Mouse (Mus musculus) neural tube, embryonic 10.5 days (tissue): ENCODE data around the gene Ttc25.
"Not testable (repeated sequence)": the region's sequence is repeated elsewhere in the genome, so short reads cannot be mapped to it uniquely, and the experiment has no call there.

Experiments used
- DNase-seq: peaks from one replicate; pipeline ENCODE4 v3.0.0-alpha.2; 2017; ENCODE audit warnings: low spot score; ENCODE audit errors: extremely low spot score

Ttc25 gene

DNA sequence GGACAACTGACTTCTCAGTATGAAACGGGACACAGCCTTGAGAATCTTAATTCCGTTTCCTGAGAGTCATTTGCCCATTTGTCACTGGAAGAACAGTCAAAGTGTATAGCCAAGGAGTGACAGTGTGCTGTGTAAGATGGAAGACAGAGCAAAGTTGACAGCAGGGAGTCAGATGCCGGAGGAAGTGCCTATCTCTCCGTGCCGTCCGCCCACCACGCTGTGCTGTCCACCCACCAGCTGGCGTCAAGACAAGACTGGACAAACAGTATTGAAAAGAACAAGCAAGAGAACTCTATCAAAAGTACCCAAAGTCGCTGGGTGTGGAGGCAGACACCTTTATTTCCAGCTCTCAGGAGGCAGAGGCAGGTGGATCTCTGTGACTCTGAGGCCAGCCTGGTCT is 57.7 kb downstream of the Ttc25 start:
- DNase-seq: no peak

DNA sequence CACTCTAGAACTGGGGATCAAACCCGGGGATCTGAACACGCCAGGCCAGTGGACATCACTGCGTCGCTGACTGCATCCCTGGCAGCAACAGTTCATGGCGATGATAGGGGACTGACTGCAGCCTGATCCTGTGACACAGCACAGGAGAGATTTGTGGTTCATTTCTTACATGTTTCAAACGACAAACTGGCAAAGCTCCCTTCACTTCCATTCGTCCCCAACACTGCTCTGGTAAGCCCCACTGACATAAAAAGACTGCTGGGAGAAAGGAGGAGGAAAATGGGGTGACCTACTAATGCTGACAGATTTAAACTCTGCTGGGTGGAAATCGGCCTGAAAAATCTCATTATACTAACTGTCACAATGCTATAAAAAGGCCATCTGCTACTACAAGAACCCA is 58.4 kb downstream of the Ttc25 start:
- DNase-seq: no peak

DNA sequence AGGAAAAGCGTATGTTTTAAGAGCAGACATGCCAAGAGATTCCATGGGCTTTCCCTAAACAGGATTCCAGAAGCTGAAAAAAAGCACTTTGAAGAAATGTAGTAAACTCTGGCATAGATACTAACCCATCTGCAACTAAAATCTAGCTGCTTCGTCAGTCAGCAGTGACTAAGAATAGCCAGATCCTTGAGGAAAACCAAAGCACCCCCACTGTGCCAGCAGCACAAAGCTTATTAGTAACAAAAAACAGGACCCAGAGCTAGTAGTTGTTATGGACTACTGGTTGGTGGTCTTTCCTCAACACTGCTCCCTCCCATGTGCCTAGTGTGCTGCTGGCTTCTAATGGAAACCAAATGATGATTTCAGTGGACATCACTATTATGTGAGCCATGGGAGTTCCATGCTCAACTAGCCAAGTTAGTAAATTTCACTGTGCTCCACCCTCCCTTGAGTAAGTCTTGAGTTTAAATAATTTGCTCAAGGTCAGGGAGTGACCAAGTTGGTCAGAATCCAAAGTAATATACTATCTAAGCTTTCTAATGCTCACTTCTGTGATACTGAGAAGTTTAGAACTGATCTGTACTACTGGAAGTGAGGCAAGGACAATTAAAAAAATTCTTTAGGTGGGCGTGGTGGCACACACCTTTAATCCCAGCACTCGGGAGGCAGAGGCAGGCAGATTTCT is 59.1 kb downstream of the Ttc25 start:
- no peak for DNase-seq

DNA sequence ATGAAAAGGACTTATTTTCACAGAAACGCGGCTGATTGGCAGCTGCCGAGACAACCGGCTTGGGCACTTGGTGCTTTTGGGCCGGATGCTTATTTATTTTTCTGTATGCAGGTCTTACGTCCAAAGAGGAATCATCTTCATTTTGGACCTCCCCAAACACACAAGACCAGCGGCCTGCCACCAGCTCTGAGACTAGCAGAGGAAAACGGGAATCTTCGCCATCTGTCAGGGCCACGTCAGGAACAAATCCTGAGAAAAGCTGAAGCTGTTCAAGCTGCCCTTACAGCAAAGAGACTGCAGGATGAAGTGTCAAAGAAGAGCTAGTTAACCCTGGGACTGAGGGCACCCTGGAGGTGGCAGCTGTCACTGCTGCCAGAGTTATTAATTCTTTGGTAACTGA is 60.0 kb downstream of the Ttc25 start:
- DNase-seq: no peak

DNA sequence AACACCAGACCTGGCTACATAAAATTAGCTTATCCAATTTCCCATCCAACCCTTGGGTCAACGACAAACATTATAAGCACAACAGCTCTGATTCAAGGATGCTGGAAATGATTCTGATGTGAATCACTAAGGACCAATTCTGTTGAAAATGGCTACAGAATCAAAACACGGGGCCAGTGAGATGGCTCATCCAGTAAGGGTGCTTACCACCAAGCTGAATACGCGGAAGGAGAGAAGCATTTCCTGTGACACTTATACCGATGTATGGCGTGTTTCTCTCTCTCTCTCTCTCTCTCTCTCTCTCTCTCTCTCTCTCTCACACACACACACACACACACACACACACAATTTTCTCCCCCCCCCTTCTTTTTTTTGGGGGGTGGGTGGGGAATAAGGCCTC is 61.7 kb downstream of the Ttc25 start:
- no peak for DNase-seq

DNA sequence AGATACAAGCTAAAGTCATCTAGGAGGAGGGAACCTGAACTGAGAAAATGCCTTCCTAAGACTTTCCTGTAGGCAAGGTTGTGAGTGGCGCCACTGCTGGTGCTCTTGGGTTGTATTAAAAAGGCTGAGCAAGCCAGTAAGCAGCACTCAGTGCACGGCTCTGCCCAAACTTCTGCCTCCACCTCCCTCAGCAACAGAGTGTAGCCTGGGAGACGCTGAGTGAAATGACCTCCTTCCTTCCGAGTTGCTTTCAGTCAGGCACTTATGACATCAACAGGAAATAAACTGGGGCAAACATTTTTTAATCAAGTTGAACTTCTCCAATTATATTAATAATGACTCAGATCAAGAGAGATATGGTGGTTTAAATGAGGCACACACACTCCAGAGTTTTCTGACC is 63.4 kb downstream of the Ttc25 start:
- DNase-seq: no peak

DNA sequence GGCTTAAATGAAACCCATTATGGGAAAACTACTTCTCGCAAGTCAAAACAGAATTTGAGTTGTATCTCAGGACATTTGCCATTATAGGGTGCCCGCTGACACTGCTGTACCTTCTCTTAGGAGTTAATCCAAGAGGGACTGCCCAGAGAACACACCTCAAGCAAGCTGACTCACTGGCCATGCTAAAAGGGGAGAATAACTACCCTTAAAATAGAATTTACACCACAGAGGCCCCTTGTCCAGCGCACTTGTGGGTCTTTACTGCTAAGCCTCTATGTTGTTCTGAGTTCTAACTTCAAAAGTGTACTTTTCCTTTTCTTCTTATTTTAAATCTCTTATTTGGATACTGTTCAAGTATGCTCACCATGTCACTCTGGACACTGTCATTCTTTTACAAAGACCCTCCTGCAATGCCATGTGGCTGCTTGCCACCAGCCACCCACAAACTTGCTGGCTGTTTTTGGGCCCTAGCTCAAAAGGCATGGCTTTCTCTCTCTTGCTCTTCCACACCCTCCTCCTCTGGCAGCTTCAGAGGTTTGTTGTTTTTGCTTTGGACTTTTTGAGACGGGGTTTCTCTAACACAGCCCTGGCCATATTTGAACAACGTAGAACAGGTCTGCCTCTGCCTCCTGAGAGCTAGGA is 64.1 kb downstream of the Ttc25 start:
- no peak for DNase-seq

DNA sequence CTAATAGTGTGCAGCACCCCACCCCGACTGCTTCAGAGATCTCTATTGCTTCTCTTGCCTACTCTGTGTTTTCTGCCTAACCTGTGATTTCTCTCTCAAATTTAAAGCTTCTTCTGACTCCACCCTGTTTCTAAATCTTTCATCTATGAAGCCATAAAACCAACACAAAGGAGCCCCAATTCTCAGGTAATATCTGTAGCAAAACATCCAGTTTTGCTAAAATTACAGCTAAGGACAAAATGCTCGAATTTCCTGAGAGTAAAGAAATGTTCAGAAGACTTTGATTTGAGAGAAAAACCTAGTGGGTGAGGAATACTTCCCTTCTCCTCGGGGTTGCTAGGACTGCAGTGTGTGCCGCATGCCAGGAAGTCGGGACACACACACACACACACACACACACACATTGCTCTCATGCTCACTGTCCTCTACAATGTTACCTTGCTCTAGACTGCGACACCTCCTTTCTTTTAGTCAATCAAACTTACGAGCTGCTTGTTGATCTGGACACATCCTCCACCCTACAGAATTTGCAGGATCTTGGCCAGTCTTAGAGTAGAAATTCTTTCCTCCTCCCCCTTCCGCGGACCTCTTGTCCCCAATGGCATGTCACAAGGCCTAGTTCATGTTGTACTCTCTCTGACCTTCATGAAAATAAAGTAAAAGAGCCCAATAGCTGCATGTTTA is 64.7 kb downstream of the Ttc25 start:
- DNase-seq: no peak

DNA sequence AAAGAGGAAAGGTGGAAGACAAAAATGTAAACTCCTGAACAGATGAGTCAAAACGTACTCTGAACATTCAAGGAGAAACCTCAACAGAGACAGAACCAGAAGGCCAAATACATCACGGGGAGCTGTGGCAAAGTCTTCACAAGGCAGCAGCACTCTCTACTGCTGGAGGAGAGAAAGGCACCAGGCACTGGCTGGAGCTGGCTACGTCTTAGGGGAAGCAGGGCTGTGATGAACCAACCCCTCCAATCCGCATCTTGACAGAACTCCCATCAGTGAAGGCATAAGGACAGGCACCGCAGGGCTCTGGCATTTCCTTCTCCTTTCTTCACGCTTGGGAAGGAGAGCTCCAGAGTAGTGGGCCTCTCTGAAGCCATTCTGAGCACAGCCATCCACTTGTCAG is 66.2 kb downstream of the Ttc25 start:
- DNase-seq: no peak

DNA sequence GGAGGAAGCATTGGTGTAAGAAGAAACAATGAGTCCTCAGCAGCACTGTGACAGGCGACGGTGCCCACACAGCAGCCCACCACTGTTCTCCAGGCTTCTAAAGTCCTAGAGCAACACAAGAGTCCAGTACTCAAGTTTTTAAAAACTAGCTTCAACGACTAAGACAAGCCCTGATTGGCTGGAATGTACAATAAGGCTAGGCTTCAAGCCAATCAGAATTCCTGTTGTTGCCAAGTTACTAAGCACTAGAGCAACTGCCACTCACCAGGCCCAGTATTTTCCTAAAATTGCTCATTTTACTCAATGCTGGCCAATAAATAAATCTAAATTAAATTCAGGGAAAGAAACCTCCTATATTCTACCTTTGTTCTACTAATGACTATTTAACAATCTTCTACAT is 67.8 kb downstream of the Ttc25 start:
- no peak for DNase-seq

DNA sequence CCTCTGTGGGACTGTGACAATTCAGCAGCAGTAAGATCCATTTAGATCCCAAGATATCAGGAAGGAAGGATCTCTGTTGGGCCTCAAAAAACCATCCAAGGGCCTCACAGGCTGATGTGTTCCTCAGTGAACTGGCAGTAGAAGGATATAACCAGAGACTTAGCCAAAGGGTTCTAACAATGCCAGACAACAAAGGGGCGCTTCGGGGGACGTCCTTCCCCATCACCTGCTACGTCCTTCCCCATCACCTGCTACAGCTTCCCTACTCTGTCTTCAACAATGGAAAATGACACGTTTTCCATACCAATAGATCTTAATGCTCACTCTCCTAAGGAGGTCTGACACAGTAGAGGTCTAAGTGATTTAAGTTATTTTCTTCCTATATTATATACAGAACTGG is 70.9 kb downstream of the Ttc25 start:
- no peak for DNase-seq

DNA sequence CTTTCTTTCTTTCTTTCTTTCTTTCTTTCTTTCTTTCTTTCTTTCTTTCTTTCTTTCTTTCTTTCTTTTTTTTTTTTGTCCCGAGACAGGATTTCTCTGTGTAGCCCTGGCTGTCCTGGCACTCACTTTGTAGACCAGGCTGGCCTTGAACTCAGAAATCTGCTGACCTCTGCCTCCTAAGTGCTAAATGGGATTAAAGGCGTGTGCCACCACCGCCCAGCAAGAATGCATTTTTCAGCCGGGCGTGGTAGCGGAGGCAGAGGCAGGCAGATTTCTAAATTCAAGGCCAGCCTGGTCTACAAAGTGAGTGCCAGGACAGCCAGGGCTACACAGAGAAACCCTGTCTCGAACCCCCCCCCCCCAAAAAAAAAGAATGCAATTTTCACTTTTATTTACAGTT is 71.4 kb downstream of the Ttc25 start:
- not testable (repeated sequence) for DNase-seq

DNA sequence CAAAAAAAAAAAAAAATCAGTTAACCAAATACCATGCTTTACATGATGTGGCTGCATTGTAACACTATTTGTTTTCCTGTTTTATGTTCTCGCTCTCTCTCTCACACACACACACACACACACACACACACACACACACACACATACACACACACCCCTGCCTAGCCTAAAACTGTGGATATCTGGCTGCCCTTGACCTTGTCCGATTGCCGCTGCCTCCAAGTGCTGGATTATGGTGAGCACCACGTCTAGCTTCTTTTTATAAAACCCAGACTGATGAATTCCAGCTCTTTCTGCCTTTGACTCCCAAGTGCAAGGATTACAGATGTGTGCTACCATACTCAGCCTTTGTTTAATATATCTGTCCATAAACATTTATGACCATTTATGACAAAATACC is 72.1 kb downstream of the Ttc25 start:
- no peak for DNase-seq

DNA sequence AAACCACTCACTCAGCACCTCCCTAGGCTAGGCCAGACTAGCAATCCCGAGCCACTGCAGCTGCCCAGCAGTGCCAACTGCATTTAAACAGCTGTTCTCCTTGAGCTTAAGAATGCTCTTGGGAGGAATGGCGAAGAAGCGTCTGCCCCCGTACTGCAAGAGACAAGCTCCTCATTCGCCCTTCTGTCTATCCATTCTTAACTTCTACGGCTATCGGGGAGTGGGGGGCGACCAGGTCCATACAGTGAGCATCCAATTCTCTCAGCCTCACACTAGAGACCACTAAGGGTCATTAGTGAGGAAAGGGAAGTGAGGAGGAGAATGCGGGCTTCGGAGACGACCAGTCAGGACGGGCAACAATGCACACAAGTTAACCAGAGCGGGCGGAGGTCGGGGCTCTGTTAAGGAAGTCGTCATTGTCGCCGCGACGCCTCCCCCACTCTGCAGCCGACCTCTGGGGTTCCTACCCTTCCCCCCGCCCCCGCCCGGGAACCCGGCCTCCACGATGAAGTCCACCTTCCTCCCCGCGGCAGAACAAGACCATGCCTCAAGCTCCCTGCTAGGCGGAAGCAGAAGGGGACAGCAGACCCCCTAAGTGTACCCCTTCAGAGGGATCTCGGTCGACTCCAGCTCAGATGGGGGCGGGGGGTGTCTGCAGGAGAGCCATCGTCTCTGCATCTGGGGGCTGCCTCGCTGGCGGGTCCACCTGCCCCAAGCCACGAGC is 73.5 kb downstream of the Ttc25 start, which contains the start of gene Nkiras2:
Gene Nkiras2 (plus strand): TSS at position 484 of the 724 bp plus-strand sequence.
- DNase-seq: peak; percentile 72

DNA sequence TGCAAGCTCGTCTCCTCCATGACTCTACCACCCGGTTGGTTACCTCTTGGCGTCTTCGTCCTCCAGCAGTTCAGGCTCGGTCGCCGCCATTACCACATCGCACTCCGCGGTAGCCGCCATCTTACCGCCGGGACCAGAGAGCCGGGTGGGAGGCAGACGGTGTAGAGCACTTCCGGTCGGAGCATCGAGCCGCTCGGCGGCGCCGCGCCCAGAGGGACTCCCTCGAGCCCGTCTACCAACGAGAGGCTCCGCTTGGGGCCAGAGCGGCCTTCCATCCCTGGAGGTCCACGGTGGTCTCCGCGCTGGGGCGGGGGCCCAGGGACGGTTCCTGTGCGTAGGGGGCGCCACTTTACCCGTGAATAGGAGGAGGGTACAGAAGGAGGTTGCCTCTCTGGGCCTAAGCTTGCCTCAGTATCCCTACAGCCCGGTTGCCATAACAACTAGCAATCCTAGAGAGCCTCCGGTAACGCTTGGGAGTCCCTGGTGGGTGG is 74.1 kb downstream of the Ttc25 start:
- peak; percentile 98 for DNase-seq

DNA sequence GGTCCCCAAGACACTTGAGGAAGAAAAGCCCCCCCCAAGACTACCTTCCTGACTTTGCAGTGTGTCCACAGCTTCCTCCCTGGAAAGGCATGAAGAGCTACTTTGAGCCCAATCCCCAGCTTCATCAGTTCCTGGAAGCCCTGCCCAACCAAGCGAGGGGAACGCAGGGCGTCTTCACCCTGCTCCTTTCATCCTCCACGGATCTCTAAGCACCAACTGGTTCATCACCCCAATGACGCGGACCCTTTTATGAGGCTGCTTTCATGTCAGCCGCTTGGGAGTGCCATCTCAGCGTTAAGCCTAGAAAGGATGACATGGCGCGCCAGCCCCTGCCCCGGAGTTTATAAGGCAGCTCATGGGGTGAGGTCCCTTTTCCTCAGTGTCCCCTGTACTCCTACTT is 74.6 kb downstream of the Ttc25 start, which contains the start of gene Dnajc7:
Gene Dnajc7 (minus strand): TSS at position 187 of the 400 bp plus-strand sequence.
- no peak for DNase-seq
